Mouse (Mus musculus) B cell, adult 62 days (primary cell): Measurements from ENCODE around the gene Hs3st2. TPM values are rescaled to one million over a fixed set of nuclear protein-coding genes. Genes with fewer than 3 reads are reported as not detected.

ENCODE experiments used
- total RNA-seq: library from RNA; stranded (reverse); gene quantifications from 4 replicates; pipeline ENCODE4 v1.2.4, GENCODE M21; 2023

Gene Hs3st2
- total RNA-seq: 0.43 to 0.47 TPM in 2 of 4 replicates, not detected in the others

DNA sequence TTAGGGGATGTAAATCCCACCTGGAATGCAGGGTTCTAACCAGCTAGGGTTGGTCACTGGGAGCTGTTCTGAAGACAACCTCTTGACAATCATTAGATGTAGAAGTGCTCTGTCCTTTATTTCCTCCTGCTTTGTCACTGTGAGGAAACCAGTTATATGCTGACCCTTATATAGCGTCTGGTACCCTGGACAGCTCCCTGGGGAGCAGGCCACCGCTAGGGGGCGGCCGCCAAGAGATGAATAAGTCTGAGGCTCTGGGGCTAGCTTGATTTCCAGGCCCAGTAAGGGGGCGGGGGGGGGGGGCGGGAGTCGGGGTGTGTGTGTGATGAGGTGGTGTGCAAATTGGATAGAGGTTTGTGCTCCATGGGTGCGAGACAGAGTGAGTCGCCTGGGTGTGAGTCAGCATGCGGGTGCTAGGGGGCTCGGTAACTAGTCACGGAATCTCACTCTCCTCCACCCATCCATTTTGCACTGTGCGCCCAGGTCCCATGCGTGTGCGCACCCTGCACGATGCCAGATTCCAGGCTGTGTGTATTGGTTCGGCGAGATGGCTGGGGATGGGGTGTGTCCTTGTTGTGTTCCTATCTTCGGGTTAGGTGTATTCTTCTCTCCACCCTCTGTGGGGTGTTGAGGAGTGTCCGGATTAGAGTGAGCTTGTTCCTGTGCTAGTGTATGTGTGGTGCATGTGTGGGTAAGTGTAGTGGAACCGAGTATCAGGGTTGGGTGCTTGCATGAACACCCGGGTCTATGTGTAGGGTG lies at the start of gene Hs3st2:
Hs3st2 (plus strand) TSS at position 635 of the 759 bp plus-strand sequence.

